Mouse (Mus musculus) heart, postnatal 0 days (tissue): Measurements from ENCODE around the gene Aldh3b1.

ENCODE experiments used
- CTCF ChIP-seq: IDR thresholded peaks from 2 replicates; pipeline ENCODE4 v1.5.1; 2016; ENCODE audit warnings: antibody characterized with exemption, control low read depth, low read depth
- EP300 ChIP-seq: IDR thresholded peaks from 2 replicates; pipeline ENCODE4 v1.6.1; 2016; ENCODE audit warnings: antibody characterized with exemption, low read depth

GRCm38 (mm10) chr19:3898952-3899351 lies 30.7 kb downstream of the Aldh3b1 start:
- no peak for TF ChIP-seq CTCF
- TF ChIP-seq EP300, result no peak
